Mouse (Mus musculus): ENCODE results near the gene Hps6.

The Hps6 gene

DNA sequence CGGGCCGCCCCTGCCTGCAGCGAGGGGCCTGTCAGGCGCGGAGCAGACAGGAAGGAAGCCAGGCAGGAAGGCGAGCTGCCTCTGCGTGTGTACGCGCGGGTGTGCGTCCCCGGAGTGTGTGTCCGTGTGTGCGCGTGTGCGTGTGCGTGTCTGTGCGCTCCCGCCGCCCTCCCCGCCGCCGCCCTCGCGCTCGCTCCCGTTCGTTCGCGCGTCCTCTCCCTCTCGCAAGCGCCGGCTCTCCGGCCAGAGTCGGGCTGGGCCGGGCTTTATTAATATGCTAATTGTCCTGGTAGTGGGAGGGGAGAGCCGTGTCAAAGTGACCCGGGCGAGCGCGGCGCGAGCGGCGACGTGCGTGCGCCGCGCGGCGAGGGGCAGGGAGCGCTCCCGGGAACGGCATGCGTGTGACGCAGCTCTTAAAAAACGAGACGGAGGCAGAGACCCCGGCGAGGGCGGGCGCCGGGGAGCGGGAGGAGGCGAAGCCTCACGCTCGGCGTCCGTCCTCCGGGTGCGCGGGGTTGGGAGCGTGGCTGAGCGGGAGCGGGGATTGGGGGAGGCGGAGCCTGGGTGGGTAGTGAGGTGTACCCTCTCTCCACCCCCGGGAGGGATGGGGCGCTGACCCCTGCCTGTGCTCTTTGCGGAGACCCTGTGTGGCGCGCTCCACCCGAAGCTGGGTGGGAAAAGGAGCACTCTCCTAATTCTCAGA is 41.8 kb downstream of the Hps6 start, which contains the start of gene Ldb1:
Ldb1 (minus strand) TSS at position 222 of the 703 bp plus-strand sequence.
- DNase-seq (ENCODE audit: low spot score): peak; percentile 86

DNA sequence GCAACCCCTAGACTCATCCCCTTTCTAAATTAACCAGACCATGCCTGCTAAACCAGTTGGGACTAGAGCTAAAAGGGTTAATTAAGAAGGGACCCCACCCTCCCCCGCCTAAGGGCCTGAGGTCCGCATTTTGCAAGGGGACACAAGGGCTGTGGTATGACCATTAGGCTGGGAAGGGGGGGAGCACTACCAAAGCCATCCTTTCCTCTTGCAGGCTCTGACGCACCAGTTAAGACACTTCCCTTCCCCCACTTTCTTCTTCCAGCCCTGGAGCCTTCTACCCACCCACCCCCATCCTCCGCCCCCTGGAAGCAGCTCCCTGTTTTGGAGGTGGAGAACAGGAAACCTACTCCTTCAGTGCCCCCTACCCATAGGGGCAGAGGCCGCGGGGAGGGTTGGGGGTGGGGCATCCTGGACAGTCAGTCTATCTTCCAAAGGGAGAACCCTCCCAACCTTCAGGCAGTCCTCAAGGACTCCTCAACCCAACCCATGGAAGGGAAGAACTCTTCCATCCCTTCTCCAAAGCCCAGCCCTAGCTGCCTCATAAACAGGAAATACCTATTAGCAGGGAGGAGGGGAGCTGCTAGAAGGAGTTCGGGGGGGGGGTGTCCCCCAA is 42.5 kb downstream of the Hps6 start:
- DNase-seq (ENCODE audit: low spot score): peak; percentile 79

DNA sequence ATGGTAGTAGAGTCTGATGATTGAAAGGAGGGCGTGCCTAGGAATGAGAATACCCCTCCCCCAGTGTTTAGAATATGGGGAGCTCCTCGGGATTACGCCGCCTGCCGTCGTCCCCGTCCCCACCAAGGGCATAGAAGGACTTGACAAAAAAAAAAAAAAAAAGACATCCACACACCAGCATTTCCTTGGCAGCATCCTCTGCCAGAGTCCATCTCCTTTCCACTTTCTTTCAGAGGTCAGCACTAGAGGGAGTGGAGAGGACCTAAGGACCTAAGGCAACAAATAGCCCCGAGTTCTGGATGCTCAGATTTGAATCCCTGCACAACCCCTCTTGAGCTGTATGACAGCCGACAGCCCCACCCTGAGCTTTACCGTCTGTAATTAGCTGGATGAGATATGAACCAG is 43.3 kb downstream of the Hps6 start:
- DNase-seq (ENCODE audit: low spot score): no peak

DNA sequence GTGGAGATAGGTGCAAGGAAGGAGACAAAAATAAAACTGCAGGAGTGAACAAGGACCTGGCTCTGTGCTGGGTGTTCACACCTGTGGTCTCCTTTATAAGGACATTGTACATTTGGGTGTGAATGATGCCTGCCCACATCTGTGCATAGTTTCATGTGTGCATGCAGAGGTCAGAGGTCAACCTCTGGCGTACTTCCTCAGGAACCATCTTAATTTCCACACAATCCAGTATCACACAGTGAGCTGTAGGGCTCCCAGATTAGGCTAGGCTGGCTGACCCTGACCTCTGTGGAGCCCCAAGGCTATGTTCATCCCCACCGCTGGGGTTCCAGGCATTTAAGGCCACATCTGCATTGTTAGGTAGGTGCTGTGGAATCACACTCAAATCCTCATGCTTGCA is 44.1 kb downstream of the Hps6 start:
- no peak for DNase-seq (ENCODE audit: low spot score)

DNA sequence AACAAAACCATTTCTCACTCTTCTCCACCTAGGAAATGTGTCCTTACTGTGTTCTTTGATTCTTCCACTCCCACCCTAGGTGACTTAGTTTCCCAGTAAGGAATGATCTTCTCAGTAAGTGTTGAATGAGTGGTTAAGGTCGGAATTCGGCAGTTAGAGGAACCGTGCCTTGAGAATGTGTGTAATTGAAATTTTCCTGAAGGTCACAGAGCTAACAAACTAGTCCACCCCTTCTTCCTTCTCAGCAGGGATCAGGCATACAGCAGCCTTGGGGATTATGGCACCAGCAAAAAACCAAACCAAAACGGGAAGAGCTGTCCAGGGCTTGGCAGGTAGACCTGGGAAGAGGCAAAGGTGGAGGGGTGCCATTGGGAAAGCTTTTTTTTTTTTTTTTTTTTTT is 45.8 kb downstream of the Hps6 start:
- no peak for DNase-seq (ENCODE audit: low spot score)

DNA sequence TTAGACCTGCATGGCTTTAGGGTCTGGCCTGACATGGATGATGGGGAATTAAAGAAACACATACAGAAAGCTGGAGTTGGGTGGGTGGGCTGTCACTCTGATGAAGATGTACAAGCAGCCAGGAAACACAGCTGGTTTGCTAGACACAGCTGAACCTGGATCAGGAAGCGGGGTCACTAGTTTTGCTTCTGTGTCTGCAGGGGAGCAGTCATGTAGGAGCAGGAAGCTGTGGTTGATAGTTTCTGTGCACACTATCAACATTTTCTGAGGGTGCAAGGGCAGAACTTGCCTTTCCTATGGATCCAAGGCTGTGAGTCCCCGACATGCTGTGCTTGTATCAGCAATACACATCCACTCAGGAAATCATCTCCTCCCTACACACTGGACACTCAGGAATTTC is 47.2 kb downstream of the Hps6 start:
- DNase-seq (ENCODE audit: low spot score): no peak
